Mouse (Mus musculus) layer of hippocampus, adult 18-20 months (tissue): Measurements from ENCODE around the gene Stom. TPM values are rescaled to one million over a fixed set of nuclear protein-coding genes. Genes with fewer than 3 reads are reported as not detected.

Experiments used
- DNase-seq, 2 experiments: peaks; one replicate each; pipeline ENCODE4 v3.0.0; 2022; ENCODE audit warnings: low spot score in 2 of 2
- total RNA-seq, 2 experiments: library from RNA; stranded (reverse); gene quantifications; 2 replicates each; pipeline ENCODE4 v1.2.3; 2021

Stom gene
- total RNA-seq, 2 experiments from 2014 or later: 8.3 to 10.2 TPM

DNA sequence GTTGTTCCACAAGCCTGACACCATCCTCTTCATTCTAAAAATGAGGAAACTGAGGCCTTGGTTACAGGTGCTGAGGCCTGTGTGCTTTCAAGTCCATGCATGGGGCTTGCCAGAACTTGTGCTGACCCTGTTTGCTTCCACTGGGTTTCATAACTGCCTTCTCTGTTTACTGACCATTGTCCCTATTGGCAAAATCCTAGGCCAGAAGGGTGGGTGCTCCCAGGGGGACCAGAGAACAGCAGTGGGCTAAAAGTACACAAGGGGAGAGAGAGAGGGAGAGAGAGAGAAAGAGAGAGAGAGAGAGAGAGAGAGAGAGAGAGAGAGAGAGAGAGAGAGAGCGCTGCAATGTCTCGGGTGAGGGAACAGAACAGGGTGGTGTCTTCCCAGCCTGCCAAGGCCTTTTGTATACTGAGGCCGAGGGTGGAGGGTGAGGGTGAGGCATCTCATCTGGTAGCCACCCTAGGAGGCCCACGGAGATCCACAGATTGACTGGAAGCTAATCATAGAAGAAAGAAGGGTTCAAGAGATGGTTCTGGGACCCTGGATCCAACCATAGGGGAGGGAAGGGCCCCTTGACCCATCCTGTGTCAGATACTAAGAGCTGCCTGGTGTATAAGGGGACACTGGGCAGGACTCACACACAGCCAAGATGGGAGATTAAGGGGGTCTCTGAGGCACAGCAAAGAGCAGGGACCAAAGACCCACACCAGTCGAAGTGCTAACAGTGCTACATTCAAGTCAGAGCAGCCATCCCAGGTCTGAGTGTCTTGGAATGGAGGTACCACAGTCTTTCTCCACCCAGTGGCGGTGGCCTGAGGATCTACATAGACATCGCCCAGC lies 58.2 kb downstream of the Stom start:
- no peak for DNase-seq

DNA sequence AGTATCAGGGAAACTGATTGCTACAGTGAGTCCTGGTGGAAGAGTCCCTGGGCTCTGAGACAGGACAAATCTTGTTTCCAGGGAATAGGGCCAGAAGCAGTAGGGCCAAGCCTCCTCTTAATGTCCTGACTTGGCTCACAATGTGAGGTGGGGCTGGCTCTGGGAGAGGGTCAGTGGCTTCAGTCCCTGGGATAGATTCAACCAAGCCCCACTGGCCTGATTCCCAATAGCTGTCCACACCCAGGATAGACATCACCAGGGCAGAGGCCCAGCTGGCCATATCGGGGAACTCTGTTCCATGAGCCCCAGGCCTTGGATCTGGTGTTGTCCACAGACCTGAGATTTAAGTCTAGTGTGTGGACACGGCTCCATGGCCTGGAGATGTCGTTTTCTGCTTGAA lies 59.1 kb downstream of the Stom start:
- DNase-seq: no peak

DNA sequence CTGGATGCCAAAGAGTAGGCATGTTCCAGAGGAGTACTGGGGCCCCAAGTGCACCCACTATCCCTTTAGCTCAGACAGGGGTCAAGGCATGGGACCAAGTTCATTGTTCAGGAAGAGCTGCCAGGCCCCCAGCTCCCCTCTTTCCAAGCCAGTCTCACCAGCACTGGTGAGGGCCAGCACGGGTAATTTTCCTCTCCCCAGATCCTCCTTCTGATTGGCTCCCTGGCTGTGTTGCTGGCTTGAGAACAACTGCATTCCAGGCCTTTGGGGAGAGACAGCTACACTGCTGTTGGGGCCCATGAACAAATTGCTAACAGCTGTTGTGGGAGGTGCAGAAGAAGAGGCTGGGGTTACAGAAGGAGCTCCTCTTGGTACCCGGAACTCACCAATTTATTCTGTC lies 63.2 kb downstream of the Stom start:
- DNase-seq: peak; percentile 33 to 49

DNA sequence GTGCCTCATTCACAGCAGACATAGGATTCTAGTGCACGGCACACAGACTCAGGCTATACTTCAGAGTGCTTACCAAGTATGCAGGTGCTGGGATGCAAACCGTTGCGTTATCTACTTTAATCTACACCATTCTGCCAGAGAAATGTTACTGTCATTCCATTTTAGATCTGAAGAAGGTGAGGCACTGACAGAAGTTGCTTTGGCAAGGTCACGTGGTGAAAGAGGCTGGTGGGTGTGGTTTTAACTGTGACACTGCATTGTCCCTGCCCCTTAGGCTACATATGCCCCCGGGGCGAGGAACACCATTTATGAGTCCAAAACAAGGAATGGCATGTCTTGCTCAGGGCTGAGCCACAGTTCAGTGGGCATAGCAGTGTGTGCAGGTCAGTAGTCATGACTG lies 63.9 kb downstream of the Stom start:
- no peak for DNase-seq

DNA sequence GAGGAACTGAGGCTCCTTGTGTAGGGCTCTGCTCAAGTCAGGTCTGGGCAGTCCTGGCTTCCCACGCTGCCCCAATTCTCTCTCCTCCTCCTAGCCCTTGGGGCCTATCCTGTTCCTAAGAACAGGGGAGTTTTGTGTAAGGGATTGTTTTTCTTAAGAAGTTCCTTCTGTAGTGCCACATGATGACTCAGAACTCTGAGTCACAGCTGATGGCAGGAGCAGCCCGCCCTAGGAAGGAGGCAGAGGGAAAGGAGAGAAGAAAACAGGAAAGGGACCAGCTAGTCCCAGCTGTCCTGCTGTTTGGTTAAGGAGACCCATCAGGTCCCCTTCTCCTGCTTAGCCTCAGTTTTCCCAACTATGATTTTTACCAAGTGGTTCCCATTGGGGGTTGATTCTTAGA lies 65.0 kb downstream of the Stom start:
- peak; percentile 41 to 50 for DNase-seq

DNA sequence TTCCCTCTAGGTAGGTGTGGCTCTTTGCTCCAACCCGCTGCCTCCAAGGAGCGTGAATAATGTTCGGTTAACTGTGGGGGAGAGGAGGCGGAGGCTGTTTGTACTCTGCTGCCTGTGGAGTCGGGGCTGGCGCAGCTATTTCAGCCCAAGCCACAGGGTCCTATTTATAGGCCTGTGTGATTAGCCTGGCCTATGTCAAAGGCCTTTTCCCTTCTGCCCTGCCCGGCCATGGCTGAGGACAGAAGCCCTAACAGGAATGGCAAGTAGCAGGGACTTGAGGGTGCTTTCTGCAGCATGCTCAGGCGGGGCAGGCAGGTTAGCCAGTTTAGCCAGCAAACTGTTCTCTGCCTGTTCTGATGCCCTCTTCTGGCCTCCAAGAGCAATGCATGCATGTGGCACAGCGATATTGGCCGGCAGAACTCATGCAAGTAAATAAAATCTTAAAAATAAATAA lies 66.2 kb downstream of the Stom start:
- peak in 1 of 2 experiments; percentile 62 for DNase-seq

DNA sequence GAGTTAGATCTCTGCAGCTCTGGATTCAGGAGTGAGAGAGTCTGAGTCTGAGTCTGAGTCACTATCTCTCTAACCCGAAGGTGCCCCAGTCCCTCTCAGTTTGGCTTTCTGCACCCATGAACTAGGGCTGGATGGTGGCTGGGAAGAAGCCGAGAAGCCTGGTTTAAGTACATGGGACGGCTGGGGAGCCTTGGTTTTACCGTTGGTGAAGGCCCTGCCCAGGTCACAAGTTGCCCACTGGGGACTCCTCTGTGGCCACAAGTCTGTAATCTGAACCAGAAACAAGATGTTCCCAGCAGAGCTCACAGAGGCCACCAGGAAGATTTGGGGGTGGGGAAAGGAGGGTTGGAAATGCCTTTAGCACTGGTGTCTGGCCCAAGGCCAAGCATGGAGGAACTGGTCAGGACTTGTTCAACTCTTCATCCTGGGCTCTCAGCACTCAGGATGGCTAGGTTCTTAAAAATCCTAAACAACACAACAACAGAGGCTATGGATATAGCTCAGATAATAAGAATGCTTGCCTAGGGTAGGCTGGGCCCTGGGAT lies 67.0 kb downstream of the Stom start:
- DNase-seq: no peak

DNA sequence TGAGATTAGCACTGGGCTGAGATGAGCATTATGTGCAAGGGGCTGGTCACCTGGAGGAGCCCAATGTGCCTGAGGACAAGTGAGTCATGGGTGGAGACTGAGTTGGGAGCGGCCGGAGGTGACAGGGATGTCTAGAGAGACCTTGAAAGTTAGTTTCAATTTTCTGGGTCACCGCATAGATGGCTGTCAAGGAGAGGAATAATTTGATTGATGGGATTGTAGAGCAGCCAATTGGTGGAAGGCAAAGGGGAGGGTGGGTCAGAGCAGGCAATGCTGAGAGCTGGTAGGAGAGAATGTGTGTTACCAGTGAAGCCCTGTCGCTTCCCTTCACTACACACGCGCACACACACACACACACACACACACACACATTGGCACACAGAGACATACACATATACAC lies 67.6 kb downstream of the Stom start:
- no peak for DNase-seq

DNA sequence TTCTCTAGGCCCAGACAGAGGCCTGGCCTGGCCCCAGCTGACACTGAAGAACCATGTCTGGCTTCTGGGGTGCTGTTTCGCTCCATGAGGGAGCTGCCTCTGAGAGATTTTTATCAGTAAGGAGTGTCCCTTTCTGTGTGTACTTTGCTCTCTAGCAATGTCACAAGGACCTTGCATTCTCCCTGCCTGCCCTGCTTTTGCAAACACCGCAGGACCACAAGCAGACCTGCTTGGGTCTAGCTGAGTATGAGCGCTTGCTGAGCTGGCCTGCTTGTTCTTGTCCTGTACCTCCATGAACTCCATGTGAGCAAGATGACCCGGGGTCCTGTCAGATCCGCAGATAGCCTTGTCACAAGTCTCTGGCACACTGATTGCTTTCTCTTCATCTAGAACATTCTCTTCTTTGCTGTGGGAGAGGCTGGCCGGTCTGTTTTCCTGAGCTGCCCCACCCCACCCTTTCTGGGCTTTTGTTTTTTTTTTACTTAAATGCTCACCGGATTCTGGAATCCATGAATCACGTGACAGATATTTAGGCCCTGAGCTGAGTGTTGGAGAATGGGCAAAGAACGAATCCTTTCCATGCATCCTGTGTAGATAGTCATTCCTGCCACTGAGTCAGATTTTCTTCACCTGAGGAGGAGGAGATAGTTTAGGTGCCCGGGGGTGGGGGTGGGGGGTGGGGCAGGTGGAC lies 68.8 kb downstream of the Stom start:
- DNase-seq: no peak

DNA sequence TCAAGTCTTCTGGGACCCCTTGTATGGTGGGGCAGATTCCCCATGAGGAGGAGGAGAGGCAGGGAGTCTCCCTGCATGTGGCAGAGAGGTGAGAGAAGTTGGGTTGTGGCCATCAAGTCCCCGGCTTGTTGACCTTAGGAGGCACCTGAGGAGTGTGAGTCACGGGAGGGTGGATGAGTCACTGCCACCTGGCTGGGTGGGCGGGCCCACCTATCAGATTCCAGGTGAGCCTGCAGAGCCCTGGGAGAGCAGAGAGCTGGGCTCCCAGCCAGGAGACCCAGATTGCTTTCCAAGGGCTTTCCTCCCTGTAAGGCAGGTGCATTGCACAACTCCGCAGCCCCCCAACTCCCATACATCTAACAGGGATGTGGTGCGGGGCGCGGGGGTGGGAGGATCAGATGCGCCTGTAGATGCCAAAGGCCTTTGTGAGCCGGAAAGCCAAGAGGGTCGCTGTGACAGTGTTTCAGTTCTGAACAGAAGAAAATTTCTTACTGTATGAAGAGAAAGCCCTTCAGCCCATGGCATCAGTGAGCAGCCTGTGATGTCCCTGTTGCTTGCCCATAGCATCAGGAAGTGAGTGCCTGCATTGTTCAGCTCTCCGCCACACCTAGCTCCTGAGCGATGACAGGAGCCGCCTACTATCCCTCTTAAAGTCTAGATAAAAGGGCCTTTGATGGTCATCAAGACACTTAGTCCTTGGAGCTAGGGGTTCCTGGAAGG lies 69.5 kb downstream of the Stom start:
- no peak for DNase-seq

DNA sequence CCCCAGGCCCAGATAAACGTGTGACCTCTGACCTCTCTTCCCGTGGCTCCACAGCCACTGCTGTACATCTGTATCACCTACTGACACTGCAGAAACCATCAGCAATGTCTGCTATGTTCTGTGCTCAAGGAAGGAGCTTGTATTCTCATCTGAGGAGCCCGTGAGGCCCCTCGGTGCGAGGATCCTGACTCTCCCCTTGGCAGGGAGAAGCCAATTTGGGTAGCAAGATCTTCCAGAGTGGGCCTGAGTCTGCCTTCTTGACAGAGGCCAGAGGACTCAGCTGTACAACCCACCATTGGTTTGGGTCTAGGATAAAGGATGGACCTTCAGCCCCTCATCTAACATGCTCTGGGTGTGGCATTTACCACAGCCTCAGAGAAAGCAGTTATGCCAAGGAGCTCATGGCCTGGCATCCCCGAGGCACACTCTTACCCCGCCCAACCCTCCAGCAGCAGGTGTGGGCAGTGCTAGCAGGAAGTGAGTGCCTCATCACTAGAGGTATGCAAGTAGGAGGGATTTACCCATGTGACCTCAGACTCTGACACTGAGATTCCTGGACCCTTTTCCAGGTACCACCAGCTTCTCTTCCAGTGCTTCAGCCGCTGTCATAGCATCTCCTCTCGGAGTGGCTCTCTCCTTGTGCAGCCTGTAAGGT lies 70.4 kb downstream of the Stom start:
- no peak for DNase-seq

DNA sequence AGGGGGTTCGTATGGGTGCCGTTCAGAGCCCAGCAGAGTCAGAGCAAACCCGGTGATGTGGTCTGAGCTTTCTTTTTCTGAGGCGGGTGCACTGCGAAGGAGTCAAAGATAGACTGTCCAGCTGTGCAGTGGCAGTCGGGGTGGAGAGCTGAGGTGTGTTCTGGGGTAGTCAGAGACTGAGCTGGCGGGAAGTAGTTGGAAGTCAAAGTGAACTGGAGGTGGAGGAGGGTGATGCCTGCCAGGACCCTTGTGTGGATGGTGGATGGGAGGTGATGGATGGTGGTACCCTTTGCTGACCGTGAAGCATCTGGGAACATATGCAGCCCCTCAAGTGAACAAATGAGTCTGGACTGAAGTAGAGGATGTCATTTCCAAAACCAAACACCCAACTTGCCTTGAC lies 71.0 kb downstream of the Stom start:
- DNase-seq: no peak

DNA sequence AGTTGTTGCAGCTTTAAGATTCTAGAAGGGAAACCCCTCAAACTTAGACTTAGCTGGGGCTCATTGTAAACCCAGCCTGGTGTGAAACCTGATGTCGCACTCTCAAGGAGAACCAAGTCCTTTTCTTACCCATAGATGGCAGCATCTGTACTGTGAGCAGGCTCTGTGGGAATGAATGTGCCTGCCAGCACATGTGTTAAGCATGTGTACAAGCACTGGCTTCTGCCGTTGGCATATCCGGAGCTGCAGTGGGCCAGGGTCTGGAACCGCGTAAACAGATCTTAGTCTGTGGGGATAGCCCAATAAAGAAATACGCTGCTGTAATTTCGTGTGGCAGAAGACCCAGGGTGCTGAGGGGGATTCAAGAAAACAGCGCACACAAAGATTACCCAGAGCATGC lies 71.5 kb downstream of the Stom start:
- DNase-seq: peak in 1 of 2 experiments; percentile 71

DNA sequence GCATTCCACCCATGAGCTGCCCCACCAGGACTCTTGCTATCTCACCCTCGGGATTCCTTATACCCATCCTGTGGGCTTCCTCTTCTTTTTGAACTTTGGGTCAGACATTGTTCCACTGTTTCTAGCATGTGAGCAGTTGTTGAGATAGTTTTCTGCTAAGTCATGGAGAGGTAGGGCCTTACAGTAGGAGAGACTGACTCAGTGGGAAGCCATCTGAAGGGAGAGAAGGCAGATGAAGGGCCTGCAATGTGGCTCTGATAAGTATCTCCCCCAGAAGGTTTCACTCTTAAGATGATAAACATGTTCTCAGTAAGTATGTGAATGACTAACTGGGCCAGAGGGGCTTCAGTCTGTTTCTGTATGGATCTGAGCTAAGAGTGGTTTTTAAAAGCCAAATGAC lies 72.7 kb downstream of the Stom start:
- DNase-seq: no peak

Other genes starting within 250 kb of the Stom start
- gene AI182371, start 235.4 kb downstream of the Stom start, total RNA-seq: under 1 TPM in 1 of 2 experiments, not detected in 1; 0.25 TPM
- gene Cntrl, start 227.5 kb downstream of the Stom start, total RNA-seq: 1 to 10 TPM; 9.1 to 10.0 TPM
- gene Rab14, start 135.9 kb downstream of the Stom start, total RNA-seq: 100 to 1,000 TPM; 237 to 248 TPM
- gene Gsn, start 80.6 kb downstream of the Stom start, total RNA-seq: 10 to 100 TPM; 45.0 to 49.4 TPM
- gene 4930568D16Rik, start 30.8 kb upstream of the Stom start, total RNA-seq: not detected
- not detected for gene 4930402F06Rik, start 60.2 kb upstream of the Stom start, total RNA-seq
- 1 to 10 TPM; 2.6 to 4.3 TPM for gene Ggta1, start 126.3 kb upstream of the Stom start, total RNA-seq
- 100 to 1,000 TPM; 108 to 109 TPM for gene Dab2ip, start 221.3 kb upstream of the Stom start, total RNA-seq